Mouse (Mus musculus) liver, postnatal 0 days (tissue): ENCODE measurements around the gene 1700020L24Rik. TPM values are rescaled to one million over a fixed set of nuclear protein-coding genes. Genes with fewer than 3 reads are reported as not detected.

Experiments used
- ATAC-seq: fragments of 200-750 bp; cut with Nextera tagmentation; 2 replicates; pipeline ENCODE4 v1.8.0; 2017; ENCODE audit warnings: mild to moderate bottlenecking, moderate library complexity
- DNase-seq: peaks from one replicate; pipeline ENCODE4 v3.0.0-alpha.2; 2016
- H3K27ac ChIP-seq: fragments of 300-500 bp; sonication (generic); 2 replicates; pipeline ENCODE4 v1.5.1; 2014; ENCODE audit warnings: antibody characterized with exemption, moderate library complexity, mild to moderate bottlenecking, low read depth
- H3K27me3 ChIP-seq: fragments of 300-500 bp; sonication (generic); 2 replicates; pipeline ENCODE4 v1.6.1; 2014; ENCODE audit warnings: low read length, control low read depth, mixed read lengths; ENCODE audit not compliant: insufficient read depth
- H3K36me3 ChIP-seq: fragments of 300-500 bp; sonication (generic); replicated peaks from 2 replicates; pipeline ENCODE4 v1.6.1; 2014; ENCODE audit warnings: mild to moderate bottlenecking, control low read depth, low read length, moderate library complexity, mixed read lengths; ENCODE audit not compliant: insufficient read depth
- H3K4me1 ChIP-seq: fragments of 300-500 bp; sonication (generic); 2 replicates; pipeline ENCODE4 v1.6.1; 2014; ENCODE audit warnings: antibody characterized with exemption, mild to moderate bottlenecking, control low read depth; ENCODE audit not compliant: insufficient read depth
- H3K4me2 ChIP-seq: fragments of 300-500 bp; sonication (generic); 2 replicates; pipeline ENCODE4 v1.6.1; 2014; ENCODE audit warnings: low read depth, mild to moderate bottlenecking, low read length, moderate library complexity, mixed read lengths
- H3K4me3 ChIP-seq: fragments of 300-500 bp; sonication (generic); 2 replicates; pipeline ENCODE4 v1.5.1; 2014; ENCODE audit warnings: low read depth, low read length
- H3K9ac ChIP-seq: fragments of 300-500 bp; sonication (generic); replicated peaks from 2 replicates; pipeline ENCODE4 v1.6.1; 2014; ENCODE audit warnings: mild to moderate bottlenecking, moderate library complexity
- H3K9me3 ChIP-seq: fragments of 300-500 bp; sonication (generic); 2 replicates; pipeline ENCODE4 v1.6.1; 2016; ENCODE audit warnings: mild to moderate bottlenecking, control low read depth, low read length, mixed read lengths
- CTCF ChIP-seq: sonication (generic); IDR thresholded peaks from 2 replicates; pipeline ENCODE4 v1.5.1; 2016; ENCODE audit warnings: antibody characterized with exemption, low read depth
- EP300 ChIP-seq: IDR thresholded peaks from 2 replicates; pipeline ENCODE4 v1.6.1; 2016; ENCODE audit warnings: antibody characterized with exemption, low read depth, mild to moderate bottlenecking
- WGBS: fragments of 180-500 bp; shearing (Covaris S2); extraction: QIAGEN DNeasy Blood & Tissue Kit; methylation state at CpG from one replicate; pipeline ENCODE4 v1.1.7; 2014; ENCODE audit not compliant: insufficient replicate concordance; 5-methylcytosine and 5-hydroxymethylcytosine counted together
- polyA plus RNA-seq: library from polyadenylated mRNA; unstranded; fragments of >200 nt; fragmentation: Nextera tagmentation; extraction: Ambion mirVana; gene quantifications from 2 replicates; pipeline ENCODE4 v1.2.1, GENCODE M21; 2015

Gene 1700020L24Rik
- polyA plus RNA-seq, result 2.6 and 3.1 TPM in 2 replicates

- Histone ChIP-seq H3K27me3 (peaks cover 15% of the 10 kb centered on the region), H3K36me3 (no peaks in the 10 kb centered on the region), H3K4me1 (0 out of 2 replicates have a peak, but pooled peaks cover 2% of the 10 kb centered on the region), H3K27ac (no peak within 1 kb of the TSS), H3K4me3 (no peak within 1 kb of the TSS), H3K9ac (no peak within 1 kb of the TSS), H3K9me3 (no peaks in the 10 kb centered on the region), H3K4me2 (no peak within 1 kb of the TSS)
- 71% methylated on average over 1 of the region's 1 CpGs for WGBS
- DNase-seq (no peak), ATAC-seq (no peak)
- TF ChIP-seq CTCF (no peak), EP300 (no peak)
Measured at GRCm38 (mm10) chr11:83437377-83437776, at the start of gene 1700020L24Rik. 1700020L24Rik (plus strand) TSS chr11:83437677.

GRCm38 (mm10) chr11:83393062-83393461 is 44.4 kb upstream of the 1700020L24Rik start:
- TF ChIP-seq CTCF (no peak), EP300 (no peak)
- H3K4me3 ChIP-seq, result no peak overlapping the region
- H3K4me2 ChIP-seq, result no peak overlapping the region
- WGBS, result 81% methylated on average over 4 of the region's 4 CpGs
- no peak overlapping the region for H3K27ac ChIP-seq
- DNase-seq, result no peak
- H3K9me3 ChIP-seq, result no peaks in the 10 kb centered on the region
- no peak overlapping the region for H3K9ac ChIP-seq
- ATAC-seq, result no peak
- no peaks in the 10 kb centered on the region for H3K4me1 ChIP-seq
- peaks cover 58% of the 10 kb centered on the region for H3K36me3 ChIP-seq
- no peaks in the 10 kb centered on the region for H3K27me3 ChIP-seq

GRCm38 (mm10) chr11:83394802-83395439 is 42.6 kb upstream of the 1700020L24Rik start:
- peaks cover 53% of the 10 kb centered on the region for H3K36me3 ChIP-seq
- ATAC-seq, result no peak
- WGBS, result 68% methylated on average over 6 of the region's 6 CpGs

GRCm38 (mm10) chr11:83397626-83398025 is 39.9 kb upstream of the 1700020L24Rik start:
- no peaks in the 10 kb centered on the region for H3K9me3 ChIP-seq
- no peaks in the 10 kb centered on the region for H3K27me3 ChIP-seq
- no peak overlapping the region for H3K4me3 ChIP-seq
- H3K4me2 ChIP-seq, result no peak overlapping the region
- H3K4me1 ChIP-seq, result no peaks in the 10 kb centered on the region
- TF ChIP-seq EP300, result no peak
- TF ChIP-seq CTCF, result no peak
- no peak overlapping the region for H3K27ac ChIP-seq
- 80% methylated on average over 7 of the region's 7 CpGs for WGBS
- H3K9ac ChIP-seq, result no peak overlapping the region
- no peak for ATAC-seq
- DNase-seq, result no peak
- peaks cover 42% of the 10 kb centered on the region for H3K36me3 ChIP-seq

More at GRCm38 (mm10) chr11:83394802-83395439, 42.6 kb upstream of the 1700020L24Rik start:
- no peak overlapping the region for H3K27ac ChIP-seq
- H3K27me3 ChIP-seq, result no peaks in the 10 kb centered on the region
- H3K9me3 ChIP-seq, result no peaks in the 10 kb centered on the region
- H3K4me1 ChIP-seq, result no peaks in the 10 kb centered on the region
- no peak overlapping the region for H3K9ac ChIP-seq
- H3K4me2 ChIP-seq, result no peak overlapping the region
- no peak for TF ChIP-seq EP300
- TF ChIP-seq CTCF, result no peak
- DNase-seq, result no peak
- no peak overlapping the region for H3K4me3 ChIP-seq

GRCm38 (mm10) chr11:83398724-83399123 is 38.8 kb upstream of the 1700020L24Rik start:
- WGBS, result 53% methylated on average over 5 of the region's 5 CpGs
- Histone ChIP-seq H3K4me1 (no peaks in the 10 kb centered on the region), H3K27me3 (no peaks in the 10 kb centered on the region), H3K9ac (no peak overlapping the region), H3K4me2 (no peak overlapping the region), H3K27ac (no peak overlapping the region), H3K36me3 (peaks cover 41% of the 10 kb centered on the region), H3K9me3 (no peaks in the 10 kb centered on the region), H3K4me3 (no peak overlapping the region)
- ATAC-seq, result no peak
- no peak for DNase-seq
- no peak for TF ChIP-seq CTCF
- TF ChIP-seq EP300, result no peak

GRCm38 (mm10) chr11:83403787-83404186 is 33.7 kb upstream of the 1700020L24Rik start:
- 80% methylated on average over 7 of the region's 7 CpGs for WGBS
- Histone ChIP-seq H3K27me3 (peaks cover 2% of the 10 kb centered on the region; the same call in 1 of the 2 replicates), H3K9me3 (no peaks in the 10 kb centered on the region), H3K4me2 (no peak overlapping the region), H3K4me1 (no peaks in the 10 kb centered on the region), H3K27ac (no peak overlapping the region), H3K9ac (no peak overlapping the region), H3K36me3 (peaks cover 16% of the 10 kb centered on the region), H3K4me3 (no peak overlapping the region)
- no peak for TF ChIP-seq CTCF
- TF ChIP-seq EP300, result no peak
- DNase-seq (no peak), ATAC-seq (no peak)
